Mouse (Mus musculus) olfactory bulb, adult 2 months (tissue): ENCODE results near the gene Acvr1b.

Experiments used
- CTCF ChIP-seq: fragments of 200-500 bp; IDR thresholded peaks from 2 replicates; pipeline ENCODE4 v1.5.1; 2012; ENCODE audit warnings: low read depth, mild to moderate bottlenecking, low read length, moderate library complexity; ENCODE audit not compliant: insufficient read depth
- POLR2A ChIP-seq: fragments of 200-500 bp; IDR thresholded peaks from 2 replicates; pipeline ENCODE4 v1.6.1; 2012; ENCODE audit warnings: mild to moderate bottlenecking, low read depth, low read length, moderate library complexity; ENCODE audit not compliant: insufficient read depth

DNA sequence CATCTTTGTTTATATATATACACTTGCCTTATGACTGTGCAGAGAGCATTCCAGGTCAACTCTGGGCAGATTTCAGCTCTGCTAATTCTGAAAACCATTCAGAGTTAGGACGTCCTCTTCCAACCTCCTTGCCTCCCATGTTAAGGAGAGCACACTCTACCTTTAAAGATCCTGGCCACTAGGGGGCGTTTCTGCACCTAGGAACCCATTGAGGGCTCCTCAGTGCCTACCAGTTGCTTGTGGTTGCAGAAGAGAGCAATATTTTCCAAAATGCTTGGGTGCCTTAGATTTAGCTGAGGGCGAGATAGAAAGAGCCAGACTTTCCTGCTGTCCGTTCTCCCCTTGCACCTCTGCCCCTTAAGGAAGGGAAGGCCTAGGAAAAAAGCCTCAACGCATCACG lies 36.4 kb downstream of the Acvr1b start:
- TF ChIP-seq CTCF (no peak), POLR2A (no peak)
